Mouse (Mus musculus): ENCODE results near the gene Tmprss9. TPM values are rescaled to one million over a fixed set of nuclear protein-coding genes. Genes with fewer than 3 reads are reported as not detected.

Tmprss9 gene
- polyA plus RNA-seq (2012; rRNA removed): 0.05 and 0.07 TPM in 2 replicates

GRCm38 (mm10) chr10:80871581-80871980, at the start of gene Tmprss9:
Gene Tmprss9, plus strand, starts transcription at chr10:80871848.

DNA sequence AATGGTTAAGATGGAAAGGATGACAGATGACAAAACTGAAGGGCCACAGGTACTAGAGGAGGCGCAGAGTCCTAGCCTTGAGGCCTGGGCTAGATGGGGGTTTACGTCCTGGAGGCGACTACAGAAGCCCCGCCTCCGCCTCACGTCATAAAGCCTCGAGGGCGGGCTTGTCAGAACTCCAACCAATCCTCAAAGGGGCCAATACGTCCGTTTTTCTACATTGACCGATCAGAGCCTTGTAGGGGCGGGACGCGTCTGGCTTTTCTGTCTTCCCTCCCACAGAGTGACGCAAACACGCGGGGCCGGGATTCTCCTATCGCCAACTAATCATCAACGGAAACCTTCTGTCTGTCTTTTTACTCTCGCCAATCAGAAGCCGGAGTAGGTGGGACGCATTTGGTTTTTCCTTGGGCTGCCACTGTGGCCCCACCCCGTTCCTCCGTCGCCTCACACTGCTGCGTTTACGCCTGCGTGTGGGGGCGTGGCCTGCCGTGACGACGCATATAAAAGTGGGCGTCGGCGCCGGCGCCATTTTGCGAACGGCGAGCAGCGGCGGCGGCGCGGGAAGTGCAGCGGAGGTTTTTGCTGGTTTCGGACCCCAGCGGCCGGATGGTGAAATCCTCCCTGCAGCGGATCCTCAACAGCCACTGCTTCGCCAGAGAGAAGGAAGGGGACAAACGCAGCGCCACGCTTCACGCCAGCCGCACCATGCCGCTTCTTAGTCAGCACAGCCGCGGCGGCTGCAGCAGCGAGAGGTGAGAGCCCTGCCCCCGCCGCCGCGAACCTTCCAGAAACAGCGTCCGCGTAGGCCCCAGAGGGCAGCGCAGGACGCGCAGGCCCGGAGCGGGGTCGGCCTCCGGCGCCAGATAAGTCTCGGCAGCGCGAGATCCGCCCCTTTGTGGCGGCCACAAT, 45.2 kb upstream of the Tmprss9 start, which contains the start of gene Oaz1:
Oaz1 (plus strand) TSS at position 506 of the 912 bp plus-strand sequence.

DNA sequence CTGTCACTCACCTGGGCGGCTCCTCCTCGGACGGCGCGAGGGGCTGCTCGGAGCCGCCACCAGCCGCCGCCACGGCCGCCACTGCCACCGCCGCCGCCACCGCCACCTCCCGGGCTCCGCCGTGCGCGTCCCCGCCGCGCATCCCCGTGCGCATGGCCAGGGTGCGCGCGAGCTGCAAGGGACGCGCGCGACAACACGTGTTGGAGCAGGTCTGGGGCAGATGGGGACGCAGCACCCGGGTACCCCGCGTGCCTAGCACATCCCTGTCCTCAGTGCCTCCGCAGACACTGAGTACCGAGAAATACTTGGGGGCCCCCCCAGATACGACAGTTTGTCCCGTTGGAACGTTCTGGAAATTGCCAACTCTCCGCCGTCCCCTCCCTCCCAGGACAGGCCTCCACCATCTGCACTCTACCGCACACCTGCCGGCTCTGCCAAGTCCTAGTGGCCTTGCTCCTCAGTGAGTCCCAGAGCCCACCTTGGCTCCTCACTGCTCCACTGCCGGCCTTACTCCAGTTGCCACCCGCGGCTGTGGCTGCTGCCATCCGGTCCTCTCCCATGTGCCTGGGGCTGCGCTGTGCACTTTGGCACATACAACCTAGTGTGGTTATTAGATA, 27.6 kb upstream of the Tmprss9 start, which contains the start of gene Lingo3:
Lingo3 (minus strand) TSS at position 109 of the 617 bp plus-strand sequence.

GRCm38 (mm10) chr10:80854913-80855748, 16.5 kb upstream of the Tmprss9 start, which contains the start of the genes Lsm7 and Sppl2b:
Gene Lsm7, minus strand, starts transcription at chr10:80855209.
Gene Sppl2b, plus strand, starts transcription at chr10:80855275.

GRCm38 (mm10) chr10:80900318-80901247, 28.9 kb downstream of the Tmprss9 start, which contains the start of gene Timm13:
Gene Timm13, minus strand, starts transcription at chr10:80900969.

DNA sequence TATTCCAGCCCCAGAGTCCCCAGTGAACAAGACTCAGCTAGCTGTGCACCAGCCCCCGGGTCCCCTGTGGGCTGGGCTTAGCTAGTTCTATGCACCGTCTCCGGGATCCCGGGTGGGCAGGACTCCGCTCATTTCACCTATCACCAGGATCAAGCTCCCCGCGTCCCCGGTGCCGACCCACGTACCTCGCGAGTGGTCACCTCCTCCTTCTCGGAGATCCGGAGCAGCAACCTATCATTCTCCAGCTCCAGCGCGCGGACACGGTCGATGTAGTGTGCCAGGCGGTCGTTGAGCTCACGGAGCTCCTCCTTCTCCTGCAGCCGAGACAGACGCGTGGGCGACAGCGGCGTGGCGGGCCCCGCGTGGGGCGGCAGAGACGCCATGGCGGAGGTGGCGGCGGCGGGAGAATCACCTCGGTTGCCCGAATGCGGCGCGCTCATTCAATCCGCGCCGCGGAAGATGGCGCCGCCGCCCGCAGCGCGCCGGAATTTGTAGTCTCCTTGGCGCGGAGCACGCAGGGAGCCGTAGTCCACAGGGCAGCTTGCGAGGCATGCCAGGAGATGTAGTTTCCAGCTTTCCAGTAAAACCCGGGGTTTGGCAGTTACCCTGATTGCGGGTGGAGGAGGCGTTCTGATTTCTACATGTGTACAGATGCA, 46.3 kb downstream of the Tmprss9 start, which contains the start of gene Lmnb2:
Lmnb2 (minus strand) TSS at position 467 of the 656 bp plus-strand sequence.

GRCm38 (mm10) chr10:80929299-80930226, 57.9 kb downstream of the Tmprss9 start, which contains the start of gene Gadd45b:
Gene Gadd45b, plus strand, starts transcription at chr10:80930073.

Other genes starting within 250 kb of the Tmprss9 start
- 61.9 and 64.2 TPM in 2 replicates for gene Csnk1g2, start 249.0 kb upstream of the Tmprss9 start, polyA plus RNA-seq (2012; rRNA removed)
- 10.7 TPM in 2 replicates for gene Btbd2, start 214.8 kb upstream of the Tmprss9 start, polyA plus RNA-seq (2012; rRNA removed)
- gene Mknk2, start 193.7 kb upstream of the Tmprss9 start, polyA plus RNA-seq (2012; rRNA removed): 42.1 and 45.1 TPM in 2 replicates
- gene Mob3a, start 169.9 kb upstream of the Tmprss9 start, polyA plus RNA-seq (2012; rRNA removed): 12.3 and 13.5 TPM in 2 replicates
- 11.0 and 12.1 TPM in 2 replicates for gene Izumo4, start 169.7 kb upstream of the Tmprss9 start, polyA plus RNA-seq (2012; rRNA removed)
- gene Ap3d1, start 129.6 kb upstream of the Tmprss9 start, polyA plus RNA-seq (2012; rRNA removed): 26.6 and 31.1 TPM in 2 replicates
- gene Dot1l, start 116.6 kb upstream of the Tmprss9 start, polyA plus RNA-seq (2012; rRNA removed): 4.8 and 5.8 TPM in 2 replicates
- gene Sf3a2, start 73.7 kb upstream of the Tmprss9 start, polyA plus RNA-seq (2012; rRNA removed): 18.1 and 20.1 TPM in 2 replicates
- 33.7 and 36.1 TPM in 2 replicates for gene Plekhj1, start 73.2 kb upstream of the Tmprss9 start, polyA plus RNA-seq (2012; rRNA removed)
- 0.19 and 0.23 TPM in 2 replicates for gene Amh, start 66.6 kb upstream of the Tmprss9 start, polyA plus RNA-seq (2012; rRNA removed)
- 0.06 and 0.07 TPM in 2 replicates for gene Jsrp1, start 58.4 kb upstream of the Tmprss9 start, polyA plus RNA-seq (2012; rRNA removed)
- gene Oaz1, start 45.2 kb upstream of the Tmprss9 start, polyA plus RNA-seq (2012; rRNA removed): 573 TPM in 2 replicates
- gene Lingo3, start 27.8 kb upstream of the Tmprss9 start, polyA plus RNA-seq (2012; rRNA removed): 0.01 TPM in 1 of 2 replicates, not detected in the other
- gene Lsm7, start 16.6 kb upstream of the Tmprss9 start, polyA plus RNA-seq (2012; rRNA removed): 121 and 137 TPM in 2 replicates
- 32.6 and 37.7 TPM in 2 replicates for gene Sppl2b, start 16.6 kb upstream of the Tmprss9 start, polyA plus RNA-seq (2012; rRNA removed)
- gene Timm13, start 29.1 kb downstream of the Tmprss9 start, polyA plus RNA-seq (2012; rRNA removed): 94.0 and 114 TPM in 2 replicates
- gene Lmnb2, start 46.4 kb downstream of the Tmprss9 start, polyA plus RNA-seq (2012; rRNA removed): 8.0 and 9.1 TPM in 2 replicates
- gene Gadd45b, start 58.2 kb downstream of the Tmprss9 start, polyA plus RNA-seq (2012; rRNA removed): 15.7 and 16.8 TPM in 2 replicates
- gene Gng7, start 143.1 kb downstream of the Tmprss9 start, polyA plus RNA-seq (2012; rRNA removed): 0.41 and 0.48 TPM in 2 replicates
- gene Diras1, start 153.8 kb downstream of the Tmprss9 start, polyA plus RNA-seq (2012; rRNA removed): 0.01 TPM in 1 of 2 replicates, not detected in the other
- 4.0 and 4.1 TPM in 2 replicates for gene Slc39a3, start 165.6 kb downstream of the Tmprss9 start, polyA plus RNA-seq (2012; rRNA removed)
- gene Sgta, start 188.3 kb downstream of the Tmprss9 start, polyA plus RNA-seq (2012; rRNA removed): 45.0 and 50.4 TPM in 2 replicates
- 12.0 and 13.2 TPM in 2 replicates for gene Thop1, start 198.2 kb downstream of the Tmprss9 start, polyA plus RNA-seq (2012; rRNA removed)
- gene Creb3l3, start 227.0 kb downstream of the Tmprss9 start, polyA plus RNA-seq (2012; rRNA removed): 78.1 and 87.6 TPM in 2 replicates
- 48.8 and 50.9 TPM in 2 replicates for gene Map2k2, start 234.1 kb downstream of the Tmprss9 start, polyA plus RNA-seq (2012; rRNA removed)

All from liver, embryonic 18 days (tissue).